Mouse (Mus musculus): ENCODE measurements around the gene Ehd2. TPM values are rescaled to one million over a fixed set of nuclear protein-coding genes. Genes with fewer than 3 reads are reported as not detected.
A peak's percentile ranks its signal among the peaks of the same experiment; 100 is the strongest.

The Ehd2 gene
- total RNA-seq (2018; cell fraction: chromatin; rRNA removed), result 10 to 100 TPM in 1 of 26 experiments, under 1 TPM in 4, not detected in 21; 0.21 to 10.3 (median 0.29) TPM
- under 1 TPM in 8 of 26 experiments, not detected in 18; 0.03 to 0.05 (median 0.04) TPM for total RNA-seq (2018; cell fraction: cytosol; rRNA removed)
- total RNA-seq (2018; cell fraction: nucleus; rRNA removed), result 1 to 10 TPM in 1 of 26 experiments, under 1 TPM in 5, not detected in 20; 0.11 to 2.1 (median 0.12) TPM
- 0.04 to 0.12 TPM in 2 of 3 replicates, not detected in the other for polyA plus RNA-seq (2018)

GRCm38 (mm10) chr7:15967312-15967711 lies at the start of gene Ehd2:
TSS of gene Ehd2 (minus strand) at chr7:15967567.
- Histone ChIP-seq H3K36me3 (ENCODE audit: inconsistent target) (peaks cover 5% of the 10 kb centered on the region; the same call in 1 of the 2 replicates), H3K79me2 (ENCODE audit: inconsistent target) (no peaks in the 10 kb centered on the region), H3K4me3 (ENCODE audit: inconsistent target) (no peak within 1 kb of the TSS), H3K27ac (no peak within 1 kb of the TSS)
- 5% methylated on average over 22 of the region's 22 CpGs for WGBS (ENCODE audit: missing documents)

- no peaks in the 10 kb centered on the region for H3K36me3 ChIP-seq (ENCODE audit: inconsistent target)
- H3K27ac ChIP-seq, result no peak overlapping the region
- WGBS (ENCODE audit: missing documents), result 47% methylated on average over 5 of the region's 5 CpGs
Measured at GRCm38 (mm10) chr7:16015384-16015783, 48.0 kb upstream of the Ehd2 start.

GRCm38 (mm10) chr7:16014521-16015175 lies 47.3 kb upstream of the Ehd2 start:
- H3K27ac ChIP-seq, result no peak overlapping the region
- 96% methylated on average over 8 of the region's 8 CpGs for WGBS (ENCODE audit: missing documents)
- no peaks in the 10 kb centered on the region for H3K36me3 ChIP-seq (ENCODE audit: inconsistent target)
- peaks cover 85% of the 10 kb centered on the region for H3K79me2 ChIP-seq (ENCODE audit: inconsistent target)
- no peak overlapping the region for H3K4me3 ChIP-seq (ENCODE audit: inconsistent target)

More at GRCm38 (mm10) chr7:16015384-16015783, 48.0 kb upstream of the Ehd2 start:
- Histone ChIP-seq H3K79me2 (ENCODE audit: inconsistent target) (peaks cover 85% of the 10 kb centered on the region), H3K4me3 (ENCODE audit: inconsistent target) (no peak overlapping the region)

GRCm38 (mm10) chr7:16013722-16014275 lies 46.4 kb upstream of the Ehd2 start:
- Histone ChIP-seq H3K4me3 (ENCODE audit: inconsistent target) (no peak overlapping the region), H3K79me2 (ENCODE audit: inconsistent target) (peaks cover 92% of the 10 kb centered on the region), H3K27ac (no peak overlapping the region), H3K36me3 (ENCODE audit: inconsistent target) (no peaks in the 10 kb centered on the region)
- 85% methylated on average over 5 of the region's 5 CpGs for WGBS (ENCODE audit: missing documents)

- Histone ChIP-seq H3K79me2 (ENCODE audit: inconsistent target) (peaks cover 100% of the 10 kb centered on the region), H3K27ac (no peak overlapping the region), H3K36me3 (ENCODE audit: inconsistent target) (no peaks in the 10 kb centered on the region), H3K4me3 (ENCODE audit: inconsistent target) (no peak overlapping the region)
- 85% methylated on average over 11 of the region's 11 CpGs for WGBS (ENCODE audit: missing documents)
Measured at GRCm38 (mm10) chr7:16012576-16013263, 45.4 kb upstream of the Ehd2 start.

GRCm38 (mm10) chr7:16011418-16012085 lies 44.2 kb upstream of the Ehd2 start:
- no peak overlapping the region for H3K4me3 ChIP-seq (ENCODE audit: inconsistent target)
- no peak overlapping the region for H3K27ac ChIP-seq
- H3K36me3 ChIP-seq (ENCODE audit: inconsistent target), result no peaks in the 10 kb centered on the region
- peaks cover 100% of the 10 kb centered on the region for H3K79me2 ChIP-seq (ENCODE audit: inconsistent target)
- 12% methylated on average over 6 of the region's 7 CpGs for WGBS (ENCODE audit: missing documents)

- Histone ChIP-seq H3K27ac (no peak overlapping the region), H3K36me3 (ENCODE audit: inconsistent target) (no peaks in the 10 kb centered on the region), H3K4me3 (ENCODE audit: inconsistent target) (no peak overlapping the region), H3K79me2 (ENCODE audit: inconsistent target) (peaks cover 100% of the 10 kb centered on the region)
- 52% methylated on average over 3 of the region's 5 CpGs for WGBS (ENCODE audit: missing documents)
Measured at GRCm38 (mm10) chr7:16010649-16011048, 43.3 kb upstream of the Ehd2 start.

- H3K4me3 ChIP-seq (ENCODE audit: inconsistent target), result no peak overlapping the region
- 82% methylated on average over 7 of the region's 7 CpGs for WGBS (ENCODE audit: missing documents)
- H3K27ac ChIP-seq, result no peak overlapping the region
- no peaks in the 10 kb centered on the region for H3K36me3 ChIP-seq (ENCODE audit: inconsistent target)
- peaks cover 100% of the 10 kb centered on the region for H3K79me2 ChIP-seq (ENCODE audit: inconsistent target)
Measured at GRCm38 (mm10) chr7:16009636-16010035, 42.3 kb upstream of the Ehd2 start.

- Histone ChIP-seq H3K4me3 (ENCODE audit: inconsistent target) (no peak overlapping the region), H3K79me2 (ENCODE audit: inconsistent target) (peaks cover 96% of the 10 kb centered on the region), H3K36me3 (ENCODE audit: inconsistent target) (no peaks in the 10 kb centered on the region), H3K27ac (no peak overlapping the region)
- WGBS (ENCODE audit: missing documents), result 97% methylated on average over 3 of the region's 3 CpGs
Measured at GRCm38 (mm10) chr7:16005020-16005419, 37.7 kb upstream of the Ehd2 start.

GRCm38 (mm10) chr7:16004177-16004856 lies 37.0 kb upstream of the Ehd2 start:
- no peak overlapping the region for H3K4me3 ChIP-seq (ENCODE audit: inconsistent target)
- H3K79me2 ChIP-seq (ENCODE audit: inconsistent target), result peaks cover 96% of the 10 kb centered on the region
- 77% methylated on average over 9 of the region's 12 CpGs for WGBS (ENCODE audit: missing documents)
- 0 out of 2 replicates have a peak overlapping the region, but pooled peaks have one; percentile 76 for H3K27ac ChIP-seq
- no peaks in the 10 kb centered on the region for H3K36me3 ChIP-seq (ENCODE audit: inconsistent target)

GRCm38 (mm10) chr7:16003032-16003431 lies 35.7 kb upstream of the Ehd2 start:
- H3K4me3 ChIP-seq (ENCODE audit: inconsistent target), result no peak overlapping the region
- WGBS (ENCODE audit: missing documents), result 54% methylated on average over 4 of the region's 4 CpGs
- H3K79me2 ChIP-seq (ENCODE audit: inconsistent target), result peaks cover 86% of the 10 kb centered on the region
- peak overlapping the region; percentile 76 for H3K27ac ChIP-seq
- H3K36me3 ChIP-seq (ENCODE audit: inconsistent target), result peaks cover 3% of the 10 kb centered on the region

GRCm38 (mm10) chr7:16002171-16002570 lies 34.8 kb upstream of the Ehd2 start:
- peaks cover 77% of the 10 kb centered on the region for H3K79me2 ChIP-seq (ENCODE audit: inconsistent target)
- H3K4me3 ChIP-seq (ENCODE audit: inconsistent target), result no peak overlapping the region
- H3K36me3 ChIP-seq (ENCODE audit: inconsistent target), result peaks cover 11% of the 10 kb centered on the region
- 3% methylated on average over 5 of the region's 5 CpGs for WGBS (ENCODE audit: missing documents)
- H3K27ac ChIP-seq, result peak overlapping the region; percentile 76

- H3K4me3 ChIP-seq (ENCODE audit: inconsistent target), result no peak overlapping the region
- 33% methylated on average over 1 of the region's 1 CpGs for WGBS (ENCODE audit: missing documents)
- peaks cover 72% of the 10 kb centered on the region for H3K79me2 ChIP-seq (ENCODE audit: inconsistent target)
- H3K36me3 ChIP-seq (ENCODE audit: inconsistent target), result peaks cover 16% of the 10 kb centered on the region
- H3K27ac ChIP-seq, result peak overlapping the region; percentile 76
Measured at GRCm38 (mm10) chr7:16001691-16002090, 34.3 kb upstream of the Ehd2 start.

- no peaks in the 10 kb centered on the region for H3K79me2 ChIP-seq (ENCODE audit: inconsistent target)
- no peak overlapping the region for H3K27ac ChIP-seq
- peaks cover 70% of the 10 kb centered on the region for H3K36me3 ChIP-seq (ENCODE audit: inconsistent target)
- WGBS (ENCODE audit: missing documents), result 95% methylated on average over 4 of the region's 4 CpGs
- no peak overlapping the region for H3K4me3 ChIP-seq (ENCODE audit: inconsistent target)
Measured at GRCm38 (mm10) chr7:15993789-15994188, 26.4 kb upstream of the Ehd2 start.
